9 mouse cellular contexts compared by ENCODE assay signal in the genomic region with DNA sequence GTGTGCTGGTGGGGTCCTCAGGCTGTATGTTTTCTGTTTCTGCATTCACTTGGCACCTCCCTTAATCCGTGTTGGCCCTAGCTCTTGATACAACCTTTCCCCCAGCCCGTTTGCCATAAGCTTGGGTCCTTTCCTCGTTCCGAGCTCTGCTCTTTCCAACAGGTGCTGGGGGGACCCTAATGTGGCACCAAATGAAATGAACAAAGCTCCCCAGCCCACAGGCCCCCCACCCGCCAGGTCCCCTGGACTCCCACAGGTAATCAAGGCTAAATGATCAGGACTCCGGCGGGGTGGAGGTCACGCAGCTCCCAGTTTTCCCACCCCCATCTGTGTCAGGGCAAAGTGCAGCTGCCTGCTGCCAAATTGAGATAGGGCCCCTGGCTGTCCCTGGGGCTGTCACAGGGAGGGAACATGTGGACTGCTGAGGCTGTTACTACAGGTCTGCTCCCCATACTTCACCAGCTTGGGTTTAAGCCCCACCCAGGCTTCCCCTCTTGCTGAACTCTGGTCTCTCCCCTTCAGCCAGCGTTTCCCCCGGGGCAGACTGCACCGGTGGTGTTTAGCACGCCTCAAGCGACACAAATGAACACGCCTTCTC. TPM values are rescaled to one million over a fixed set of nuclear protein-coding genes. Genes with fewer than 3 reads are reported as not detected.
DNase-seq lines count a peak whose midpoint lies in the region; ATAC-seq lines count a peak whose summit lies in the region.
"Had no signal": no experiment of that assay in that cellular context is flagged by ENCODE, and none has a peak within 500 bp of the region (broad histone marks: within the 10 kb centered on the region; RNA-seq: fewer than 3 reads in every experiment).

No protein-coding gene starts in this region.

- peak; percentile 63 for DNase-seq in cerebellum, adult 11-12 months
- no peak for DNase-seq in cerebellum, postnatal 36 days
- DNase-seq in adrenal gland, postnatal 25 days, result peak; percentile 33
- DNase-seq in forebrain, embryonic 14.5 days (ENCODE audit: low spot score), result no peak
- DNase-seq in kidney, adult 11 months, result peak; percentile 80
- DNase-seq in lung, postnatal 10 days, result peak; percentile 30
- DNase-seq in right cerebral cortex, postnatal 10 days (ENCODE audit: low spot score in 2 of 2), result no peak

- H3K27me3 ChIP-seq in forebrain, embryonic 14.5 days (replicated peaks; ENCODE audit: control insufficient read depth, insufficient read depth, low read length), result no peaks in the 10 kb centered on the region
- no peaks in the 10 kb centered on the region for H3K27me3 ChIP-seq in stomach, embryonic 15.5 days (replicated peaks)
- H3K27me3 ChIP-seq: Patski had no signal

- no peak for ATAC-seq in forebrain, embryonic 14.5 days
- peak; percentile 51 for ATAC-seq in stomach, embryonic 15.5 days (ENCODE audit: insufficient read depth, low FRiP score, low read depth)

- H3K27ac ChIP-seq in forebrain, embryonic 14.5 days (ENCODE audit: low read depth, low read length), result peak overlapping the region; percentile 87; the same call in 1 of the 2 replicates
- H3K27ac ChIP-seq in stomach, embryonic 15.5 days, result peak overlapping the region; percentile 95

- peak overlapping the region; percentile 93 for H3K4me2 ChIP-seq in forebrain, embryonic 14.5 days (ENCODE audit: low read length)
- peak overlapping the region; percentile 89 for H3K4me2 ChIP-seq in stomach, embryonic 15.5 days

- peaks cover 41% of the 10 kb centered on the region for H3K36me3 ChIP-seq in forebrain, embryonic 14.5 days (ENCODE audit: control insufficient read depth, insufficient read depth, low read length)
- peaks cover 36% of the 10 kb centered on the region for H3K36me3 ChIP-seq in stomach, embryonic 15.5 days

- peak overlapping the region; percentile 92 for H3K4me3 ChIP-seq in forebrain, embryonic 14.5 days (ENCODE audit: low read depth, low read length)
- peak overlapping the region; percentile 88 for H3K4me3 ChIP-seq in stomach, embryonic 15.5 days (replicated peaks)

- H3K9ac ChIP-seq in forebrain, embryonic 14.5 days (ENCODE audit: low read length), result peak overlapping the region; percentile 96
- H3K9ac ChIP-seq in stomach, embryonic 15.5 days, result peak overlapping the region; percentile 78

- 10% methylated on average over 14 of the region's 14 CpGs for WGBS in forebrain, embryonic 14.5 days
- 5% methylated on average over 14 of the region's 14 CpGs for WGBS in stomach, embryonic 15.5 days

- no peaks in the 10 kb centered on the region for H3K9me3 ChIP-seq in forebrain, embryonic 14.5 days (replicated peaks; ENCODE audit: control insufficient read depth, low read length)
- no peaks in the 10 kb centered on the region for H3K9me3 ChIP-seq in stomach, embryonic 15.5 days

- peaks cover 9% of the 10 kb centered on the region for H3K4me1 ChIP-seq in forebrain, embryonic 14.5 days (ENCODE audit: control insufficient read depth, insufficient read depth, low read length)
- peaks cover 21% of the 10 kb centered on the region for H3K4me1 ChIP-seq in stomach, embryonic 15.5 days

RNA-seq across cellular contexts. Expression of a gene that starts 5.7 kb away (rescaled TPM):
- 337 and 368 TPM in 2 replicates for total RNA-seq in adrenal gland, postnatal 25 days (2021)
- polyA plus RNA-seq in forebrain, embryonic 14.5 days (2014; fragmentation: Nextera tagmentation; extraction: Ambion mirVana), result 97.6 and 109 TPM in 2 replicates
- polyA plus RNA-seq in stomach, embryonic 15.5 days (2015; fragmentation: Nextera tagmentation; extraction: Ambion mirVana), result 168 and 190 TPM in 2 replicates

RNA-seq across cellular contexts. Expression of a gene that starts 19.2 kb away (rescaled TPM):
- total RNA-seq in adrenal gland, postnatal 25 days (2021), result 14.8 and 17.6 TPM in 2 replicates
- 51.5 and 55.5 TPM in 2 replicates for polyA plus RNA-seq in forebrain, embryonic 14.5 days (2014; fragmentation: Nextera tagmentation; extraction: Ambion mirVana)
- polyA plus RNA-seq in stomach, embryonic 15.5 days (2015; fragmentation: Nextera tagmentation; extraction: Ambion mirVana), result 8.5 and 9.1 TPM in 2 replicates

RNA-seq across cellular contexts. Expression of a gene that starts 22.4 kb away (rescaled TPM):
- 279 and 296 TPM in 2 replicates for total RNA-seq in adrenal gland, postnatal 25 days (2021)
- polyA plus RNA-seq in forebrain, embryonic 14.5 days (2014; fragmentation: Nextera tagmentation; extraction: Ambion mirVana), result 354 and 377 TPM in 2 replicates
- 265 and 291 TPM in 2 replicates for polyA plus RNA-seq in stomach, embryonic 15.5 days (2015; fragmentation: Nextera tagmentation; extraction: Ambion mirVana)

RNA-seq across cellular contexts. Expression of a gene that starts 43.7 kb away (rescaled TPM):
- 49.8 and 56.3 TPM in 2 replicates for total RNA-seq in adrenal gland, postnatal 25 days (2021)
- polyA plus RNA-seq in forebrain, embryonic 14.5 days (2014; fragmentation: Nextera tagmentation; extraction: Ambion mirVana), result 112 and 126 TPM in 2 replicates
- polyA plus RNA-seq in stomach, embryonic 15.5 days (2015; fragmentation: Nextera tagmentation; extraction: Ambion mirVana), result 95.7 and 97.3 TPM in 2 replicates

RNA-seq across cellular contexts. Expression of a gene that starts 43.7 kb away (rescaled TPM):
- total RNA-seq in adrenal gland, postnatal 25 days (2021), result 45.9 and 74.4 TPM in 2 replicates
- polyA plus RNA-seq in forebrain, embryonic 14.5 days (2014; fragmentation: Nextera tagmentation; extraction: Ambion mirVana), result 11.9 and 15.2 TPM in 2 replicates
- polyA plus RNA-seq in stomach, embryonic 15.5 days (2015; fragmentation: Nextera tagmentation; extraction: Ambion mirVana), result 15.3 and 20.2 TPM in 2 replicates

Comparison
In these comparisons a context has a peak if more than half of its experiments do, and no peak if none do; other contexts are left out.
1. DNase-seq: peak in cerebellum, adult 11-12 months (single experiment), adrenal gland, postnatal 25 days (single experiment), kidney, adult 11 months (single experiment) and lung, postnatal 10 days (single experiment); none in cerebellum, postnatal 36 days (0 of 2), forebrain, embryonic 14.5 days (single experiment) and right cerebral cortex, postnatal 10 days (0 of 2).